Mouse (Mus musculus): Measurements from ENCODE around the gene Slc4a4.

Slc4a4 gene

DNA sequence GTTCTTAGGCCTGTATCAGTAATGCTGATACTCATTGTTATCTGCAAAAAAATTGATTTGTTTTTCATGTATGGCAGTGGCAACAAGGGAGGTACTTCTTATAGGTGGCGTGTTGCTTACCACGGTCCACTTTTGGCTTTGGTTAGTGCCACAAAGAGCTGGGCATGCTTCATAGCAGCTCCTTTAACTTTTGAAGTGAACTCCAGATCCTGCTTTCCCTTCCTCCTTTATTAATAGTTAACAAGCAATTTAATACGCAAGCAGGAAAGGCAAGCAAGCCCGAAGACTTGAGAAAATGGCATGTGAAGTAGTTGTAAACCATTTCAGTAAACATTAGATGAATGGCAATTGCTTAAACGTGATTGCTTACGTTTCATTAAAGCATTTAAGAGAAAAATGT, 113.2 kb downstream of the Slc4a4 start:
- DNase-seq (ENCODE audit: low read depth, low spot score) = no peak

GRCm38 (mm10) chr5:89000598-89000997, 114.0 kb downstream of the Slc4a4 start:
- DNase-seq (ENCODE audit: low read depth, low spot score) = no peak

DNA sequence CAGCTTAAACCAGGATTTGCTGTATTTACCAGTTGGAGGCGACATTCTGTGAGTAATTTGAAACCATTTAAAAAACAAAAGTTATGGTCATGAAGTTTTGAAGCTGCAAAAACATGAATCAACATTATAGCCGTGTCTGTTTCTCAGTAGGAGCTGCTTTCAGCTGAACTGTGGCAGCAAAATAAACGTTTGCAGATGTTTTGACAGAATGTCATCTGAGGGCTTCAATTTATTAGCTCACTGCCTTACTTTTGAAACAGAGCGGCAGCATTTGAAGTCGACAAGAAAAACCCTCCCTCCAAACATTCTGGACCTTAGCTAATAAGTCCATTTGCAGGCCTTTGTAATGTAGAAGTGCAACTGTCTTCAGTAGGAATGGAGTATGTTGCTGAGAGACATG, 123.5 kb downstream of the Slc4a4 start:
- DNase-seq (ENCODE audit: low read depth, low spot score) = no peak

DNA sequence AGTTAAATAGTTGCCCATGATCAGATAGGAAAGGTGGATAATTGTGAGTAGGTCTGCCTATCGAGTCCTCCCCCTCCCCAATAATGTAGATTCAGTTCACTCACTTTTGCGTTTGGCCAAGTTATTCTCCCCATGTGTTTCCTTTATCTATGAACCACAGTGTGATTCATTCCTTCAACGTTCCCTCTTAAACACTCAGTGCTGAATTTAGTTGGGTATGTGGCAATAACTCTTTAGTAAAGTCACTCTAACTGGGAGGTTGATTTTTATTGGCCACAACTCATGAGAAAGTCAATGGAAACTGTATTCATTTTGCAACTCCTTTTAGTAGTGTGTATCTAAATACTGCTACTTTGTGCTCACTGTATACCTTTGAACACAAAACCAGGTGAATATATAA, 125.8 kb downstream of the Slc4a4 start:
- DNase-seq (ENCODE audit: low read depth, low spot score) = no peak

- DNase-seq (ENCODE audit: low read depth, low spot score) = no peak
These were observed 128.2 kb downstream of the Slc4a4 start for GRCm38 (mm10) chr5:89014782-89015181.

DNA sequence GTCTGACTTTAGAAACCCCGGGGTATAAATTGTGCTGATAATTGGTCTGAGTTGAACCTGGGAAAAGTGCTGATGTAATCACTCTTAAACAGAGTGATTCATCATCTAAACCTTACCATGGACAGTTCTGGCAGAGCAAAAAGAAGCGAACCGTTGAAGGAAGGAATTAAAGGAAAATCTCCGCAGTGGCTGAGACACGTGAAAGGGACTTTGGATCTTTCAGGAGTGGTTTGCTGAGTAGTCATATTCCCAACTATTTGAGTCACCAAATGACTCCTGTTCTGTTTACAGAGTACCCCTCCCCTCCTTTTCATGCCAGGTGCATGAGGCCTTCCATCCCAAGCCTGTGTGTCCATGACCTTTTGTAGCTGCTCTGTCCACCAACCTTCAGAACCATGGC, 129.3 kb downstream of the Slc4a4 start:
- DNase-seq (ENCODE audit: low read depth, low spot score) = no peak

- no peak for DNase-seq (ENCODE audit: low read depth, low spot score)
These were observed 131.9 kb downstream of the Slc4a4 start for GRCm38 (mm10) chr5:89018537-89018936.

- DNase-seq (ENCODE audit: low read depth, low spot score) = no peak
These were observed 137.8 kb downstream of the Slc4a4 start for GRCm38 (mm10) chr5:89024413-89024812.

GRCm38 (mm10) chr5:89027518-89028085, 141.0 kb downstream of the Slc4a4 start:
- DNase-seq (ENCODE audit: low read depth, low spot score) = no peak

GRCm38 (mm10) chr5:89032647-89033046, 146.0 kb downstream of the Slc4a4 start:
- peak; percentile 14 for DNase-seq (ENCODE audit: low read depth, low spot score)

DNA sequence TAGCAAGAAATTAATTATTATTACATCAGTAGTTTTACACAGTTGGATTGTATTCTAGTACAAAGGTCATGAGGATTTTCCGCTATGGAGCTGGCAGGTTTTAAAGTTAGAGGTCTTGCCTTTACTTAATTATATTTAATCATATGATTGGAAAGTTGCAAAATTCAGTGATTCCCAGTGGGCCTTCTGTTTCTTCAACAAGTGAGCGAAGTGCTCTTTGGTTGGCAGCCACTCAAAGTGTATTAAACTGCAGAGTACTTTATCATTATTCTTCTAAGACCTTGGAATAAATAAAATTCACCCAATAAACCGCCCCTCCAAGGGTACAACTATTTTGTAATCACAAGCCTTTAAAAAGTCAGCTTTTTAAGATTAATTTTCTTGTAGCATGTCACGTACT, 146.6 kb downstream of the Slc4a4 start:
- peak; percentile 54 for DNase-seq (ENCODE audit: low read depth, low spot score)

GRCm38 (mm10) chr5:89036147-89036546, 149.5 kb downstream of the Slc4a4 start:
- no peak for DNase-seq (ENCODE audit: low read depth, low spot score)

GRCm38 (mm10) chr5:89040814-89041213, 154.2 kb downstream of the Slc4a4 start:
- no peak for DNase-seq (ENCODE audit: low read depth, low spot score)

- no peak for DNase-seq (ENCODE audit: low read depth, low spot score)
These were observed 157.2 kb downstream of the Slc4a4 start for GRCm38 (mm10) chr5:89043846-89044245.

DNA sequence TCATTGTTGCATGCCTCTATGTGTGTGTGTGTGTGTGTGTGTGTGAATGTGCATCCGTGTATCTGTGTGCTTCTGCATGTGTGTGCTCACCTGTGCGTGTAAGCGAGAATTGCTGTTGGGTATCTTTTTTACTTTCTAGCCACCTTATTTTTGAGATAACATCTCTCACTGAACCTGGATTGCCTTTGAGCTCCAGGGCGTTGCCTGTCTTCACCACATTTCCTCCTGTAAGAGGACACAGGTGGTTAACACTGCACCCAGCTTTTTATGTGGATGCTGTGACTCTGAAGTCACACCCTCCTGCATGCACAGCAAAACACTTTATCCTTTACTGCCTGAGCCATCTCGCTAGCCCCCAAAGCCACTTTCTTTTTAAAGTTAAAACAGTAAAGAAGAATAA, 158.2 kb downstream of the Slc4a4 start:
- no peak for DNase-seq (ENCODE audit: low read depth, low spot score)

- no peak for DNase-seq (ENCODE audit: low read depth, low spot score)
These were observed 165.0 kb downstream of the Slc4a4 start for GRCm38 (mm10) chr5:89051577-89051976.

- DNase-seq (ENCODE audit: low read depth, low spot score) = no peak
These were observed 165.6 kb downstream of the Slc4a4 start for GRCm38 (mm10) chr5:89052230-89052629.

- DNase-seq (ENCODE audit: low read depth, low spot score) = no peak
These were observed 169.0 kb downstream of the Slc4a4 start for GRCm38 (mm10) chr5:89055656-89056055.

- no peak for DNase-seq (ENCODE audit: low read depth, low spot score)
These were observed 169.8 kb downstream of the Slc4a4 start for GRCm38 (mm10) chr5:89056370-89056769.

DNA sequence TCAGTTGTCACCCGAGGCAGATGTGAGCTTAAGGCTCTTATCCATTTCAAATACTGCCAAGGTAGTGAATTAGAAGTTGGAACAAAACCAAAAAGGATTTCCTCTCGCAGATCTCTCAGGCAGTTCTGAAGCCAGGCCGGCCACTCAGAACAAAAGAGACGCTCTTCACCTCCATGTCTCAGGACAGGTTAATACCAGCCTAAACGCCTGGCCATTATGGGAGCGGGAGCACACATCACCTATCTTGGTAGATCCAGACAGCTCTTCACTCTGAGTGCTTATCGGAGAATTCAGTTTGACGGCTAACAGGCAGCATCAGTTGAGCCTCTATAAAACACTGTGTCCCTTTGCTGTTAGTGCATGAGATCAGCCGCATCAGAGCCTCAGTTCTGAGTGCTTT, 174.5 kb downstream of the Slc4a4 start:
- DNase-seq (ENCODE audit: low read depth, low spot score) = no peak

GRCm38 (mm10) chr5:89062286-89062685, 175.7 kb downstream of the Slc4a4 start:
- peak; percentile 49 for DNase-seq (ENCODE audit: low read depth, low spot score)

DNA sequence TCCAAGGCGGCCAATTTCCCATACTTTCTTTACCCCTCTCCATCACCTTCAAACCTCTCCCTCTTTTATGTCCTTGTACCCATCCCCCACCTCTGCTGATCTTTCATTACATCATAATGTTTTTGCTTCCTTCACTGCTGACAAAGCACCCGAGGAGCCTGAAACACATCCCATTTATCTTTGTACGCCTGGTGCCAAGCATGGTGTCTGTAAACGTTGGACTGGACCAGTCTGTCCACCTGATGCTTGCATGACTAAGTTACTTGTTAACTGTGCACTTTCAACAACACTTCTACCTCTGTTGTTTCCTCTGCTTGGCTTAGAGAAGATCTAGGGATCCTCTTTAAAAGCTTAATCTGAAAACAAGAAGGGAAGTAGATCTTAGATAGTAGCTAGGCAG, 180.5 kb downstream of the Slc4a4 start:
- DNase-seq (ENCODE audit: low read depth, low spot score) = no peak

DNA sequence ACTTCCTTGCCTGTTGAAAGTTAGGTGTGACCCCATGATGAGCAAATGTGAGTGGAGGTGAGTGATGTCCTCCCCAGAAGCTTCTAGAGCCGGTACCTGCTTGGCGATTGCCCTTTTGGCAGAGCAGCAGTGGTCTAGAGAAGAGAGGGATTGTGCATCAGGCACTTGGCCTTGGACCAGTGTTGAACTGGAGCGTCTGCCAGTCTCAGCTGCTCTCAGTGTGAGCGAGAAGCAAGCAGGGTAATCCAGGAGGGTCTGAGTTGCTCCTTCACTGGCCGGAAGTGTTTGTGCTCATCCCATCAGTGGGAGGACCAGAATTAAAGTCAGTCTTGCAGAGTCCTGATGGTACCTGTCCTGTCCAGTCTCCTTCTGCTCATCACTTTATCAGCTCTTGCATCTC, 181.5 kb downstream of the Slc4a4 start:
- DNase-seq (ENCODE audit: low read depth, low spot score) = no peak

DNA sequence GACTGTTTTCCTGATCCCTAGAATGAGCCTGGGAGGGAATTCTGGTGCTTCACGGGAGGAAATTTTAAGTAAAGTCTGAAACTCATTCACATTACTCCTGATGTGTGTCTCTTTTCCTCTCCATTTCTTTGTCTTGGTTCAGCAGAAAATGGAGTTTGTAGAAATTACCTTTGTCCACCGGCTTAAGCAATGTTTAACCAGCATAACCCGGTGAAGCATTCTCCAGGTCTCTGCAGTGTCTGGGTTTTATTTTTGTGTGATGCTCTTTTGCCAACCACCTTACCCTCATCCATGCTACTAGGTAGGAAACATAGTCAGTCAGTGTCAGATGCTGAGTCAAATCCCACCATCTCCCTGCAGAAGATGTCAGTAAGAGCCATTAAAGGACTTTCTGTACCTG, 183.4 kb downstream of the Slc4a4 start:
- DNase-seq (ENCODE audit: low read depth, low spot score) = no peak
